Mouse (Mus musculus) midbrain, embryonic 14.5 days (tissue): ENCODE measurements around the gene Plxna4. TPM values are rescaled to one million over a fixed set of nuclear protein-coding genes. Genes with fewer than 3 reads are reported as not detected.

Experiments used
- ATAC-seq: fragments of 200-750 bp; cut with Nextera tagmentation; 2 replicates; pipeline ENCODE4 v1.8.0; 2017; ENCODE audit warnings: moderate number of reproducible peaks, moderate library complexity; ENCODE audit not compliant: low FRiP score, low TSS enrichment
- DNase-seq: peaks from one replicate; pipeline ENCODE4 v3.0.0-alpha.2; 2015
- H3K27ac ChIP-seq: fragments of 300-500 bp; sonication (generic); replicated peaks from 2 replicates; pipeline ENCODE4 v1.5.1; 2014; ENCODE audit warnings: mild to moderate bottlenecking, low read depth, low read length, moderate library complexity
- H3K27me3 ChIP-seq: fragments of 300-500 bp; sonication (generic); 2 replicates; pipeline ENCODE4 v1.6.1; 2014; ENCODE audit warnings: low read length, control low read depth, mixed read lengths; ENCODE audit not compliant: control insufficient read depth, insufficient read depth
- H3K36me3 ChIP-seq: fragments of 300-500 bp; sonication (generic); 2 replicates; pipeline ENCODE4 v1.6.1; 2014; ENCODE audit warnings: low read length, control low read depth; ENCODE audit not compliant: control insufficient read depth, insufficient read depth
- H3K4me1 ChIP-seq: fragments of 300-500 bp; sonication (generic); 2 replicates; pipeline ENCODE4 v1.6.1; 2014; ENCODE audit warnings: mild to moderate bottlenecking, antibody characterized with exemption, low read length, control low read depth; ENCODE audit not compliant: control insufficient read depth, insufficient read depth
- H3K4me2 ChIP-seq: fragments of 300-500 bp; sonication (generic); 2 replicates; pipeline ENCODE4 v1.6.1; 2014; ENCODE audit warnings: mild to moderate bottlenecking, low read length, moderate library complexity
- H3K4me3 ChIP-seq: fragments of 300-500 bp; sonication (generic); replicated peaks from 2 replicates; pipeline ENCODE4 v1.5.1; 2014; ENCODE audit warnings: low read depth, low read length
- H3K9ac ChIP-seq: fragments of 300-500 bp; sonication (generic); replicated peaks from 2 replicates; pipeline ENCODE4 v1.6.1; 2014; ENCODE audit warnings: mild to moderate bottlenecking, low read length, moderate library complexity
- H3K9me3 ChIP-seq: fragments of 300-500 bp; sonication (generic); 2 replicates; pipeline ENCODE4 v1.6.1; 2016; ENCODE audit warnings: low read length, control low read depth, mixed read lengths; ENCODE audit not compliant: control insufficient read depth
- WGBS: fragments of 180-500 bp; shearing (Covaris S2); extraction: QIAGEN DNeasy Blood & Tissue Kit; methylation state at CpG from one replicate; pipeline ENCODE4 v1.1.7; 2014; 5-methylcytosine and 5-hydroxymethylcytosine counted together
- polyA plus RNA-seq: library from polyadenylated mRNA; unstranded; fragments of >200 nt; fragmentation: Nextera tagmentation; extraction: Ambion mirVana; gene quantifications from 2 replicates; pipeline ENCODE4 v1.2.1, GENCODE M21; 2014

Plxna4 gene
- polyA plus RNA-seq, 1 experiment from 2014 or later: 16.2 TPM

DNA sequence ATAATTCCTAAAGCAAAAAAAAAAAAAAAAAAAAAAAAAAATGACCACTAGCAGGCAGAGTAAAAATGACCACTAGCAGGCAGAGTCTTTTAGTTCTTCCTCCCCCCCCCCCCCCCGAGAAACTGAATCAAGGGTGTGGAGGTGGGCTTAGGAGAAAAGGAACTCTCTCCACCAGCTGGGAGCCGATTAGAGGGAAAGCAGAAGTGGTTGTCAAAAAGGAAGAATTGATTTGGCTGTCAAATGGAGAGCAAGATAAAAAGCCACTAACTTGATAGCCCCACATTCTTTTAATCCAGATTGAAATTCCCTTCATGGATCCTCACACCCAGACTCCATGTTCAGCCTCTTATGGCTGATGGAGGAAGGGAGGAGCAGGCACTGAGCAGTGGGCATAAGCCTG is 478.8 kb downstream of the Plxna4 start:
- DNase-seq: no peak
- Histone ChIP-seq H3K9me3 (no peaks in the 10 kb centered on the region), H3K4me1 (no peaks in the 10 kb centered on the region), H3K27me3 (no peaks in the 10 kb centered on the region), H3K4me2 (no peak overlapping the region), H3K4me3 (no peak overlapping the region), H3K9ac (no peak overlapping the region), H3K36me3 (no peaks in the 10 kb centered on the region), H3K27ac (no peak overlapping the region)
- WGBS: 61% methylated on average over 2 of the region's 2 CpGs
- ATAC-seq: no peak

DNA sequence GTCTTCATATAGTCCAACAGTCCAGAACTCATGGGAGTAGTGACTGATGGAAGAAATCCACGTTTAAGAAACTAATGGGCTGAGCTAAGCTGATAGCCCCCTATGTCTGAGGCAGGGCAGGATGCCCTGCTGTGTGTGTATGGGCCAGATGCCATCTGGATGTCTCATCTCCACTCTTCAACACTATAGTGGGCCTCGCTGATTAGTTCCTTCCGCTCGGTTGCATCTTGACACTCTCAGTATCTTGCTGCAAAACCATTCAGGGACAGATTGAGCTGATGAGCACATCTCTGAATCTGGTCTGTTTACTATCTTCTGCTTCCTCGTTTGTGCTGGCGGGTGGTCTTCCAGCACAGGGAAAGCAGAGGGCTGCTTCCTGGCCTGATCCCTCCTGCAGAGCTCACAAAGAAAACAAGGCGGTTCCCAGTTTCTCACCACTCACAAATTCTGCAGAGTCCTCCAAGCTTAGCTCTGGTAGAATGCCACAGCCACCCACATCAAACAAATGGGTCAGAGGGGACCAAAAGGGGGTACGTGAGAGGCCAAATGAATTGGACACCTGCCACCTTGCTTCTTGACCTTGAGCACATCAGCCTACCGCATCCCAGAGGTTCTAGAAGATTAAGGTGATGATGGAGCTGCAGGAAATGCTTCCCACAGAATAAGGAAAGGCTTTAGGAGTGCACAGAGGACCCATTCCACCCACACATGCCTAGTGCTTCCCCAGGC is 482.3 kb downstream of the Plxna4 start:
- Histone ChIP-seq H3K27me3 (no peaks in the 10 kb centered on the region), H3K4me3 (no peak overlapping the region), H3K27ac (no peak overlapping the region), H3K4me1 (no peaks in the 10 kb centered on the region), H3K9me3 (no peaks in the 10 kb centered on the region), H3K4me2 (no peak overlapping the region), H3K36me3 (no peaks in the 10 kb centered on the region), H3K9ac (no peak overlapping the region)
- ATAC-seq: no peak
- DNase-seq: peak; percentile 2
- 65% methylated on average over 9 of the region's 9 CpGs for WGBS
